Mouse (Mus musculus) gonadal fat pad, adult 2 months (tissue): ENCODE data around the gene Sult2b1. TPM values are rescaled to one million over a fixed set of nuclear protein-coding genes. Genes with fewer than 3 reads are reported as not detected.

Experiments used
- DNase-seq: peaks from one replicate; pipeline ENCODE4 v3.0.0-alpha.2; 2012; ENCODE audit warnings: low read depth
- polyA plus RNA-seq: library from polyadenylated mRNA; depleted of rRNA; stranded (reverse); fragments of >200 nt; gene quantifications from 2 replicates; pipeline ENCODE4 v1.2.3, GENCODE M21; 2012

The Sult2b1 gene
- polyA plus RNA-seq, 1 experiment, result 22.6 TPM

DNA sequence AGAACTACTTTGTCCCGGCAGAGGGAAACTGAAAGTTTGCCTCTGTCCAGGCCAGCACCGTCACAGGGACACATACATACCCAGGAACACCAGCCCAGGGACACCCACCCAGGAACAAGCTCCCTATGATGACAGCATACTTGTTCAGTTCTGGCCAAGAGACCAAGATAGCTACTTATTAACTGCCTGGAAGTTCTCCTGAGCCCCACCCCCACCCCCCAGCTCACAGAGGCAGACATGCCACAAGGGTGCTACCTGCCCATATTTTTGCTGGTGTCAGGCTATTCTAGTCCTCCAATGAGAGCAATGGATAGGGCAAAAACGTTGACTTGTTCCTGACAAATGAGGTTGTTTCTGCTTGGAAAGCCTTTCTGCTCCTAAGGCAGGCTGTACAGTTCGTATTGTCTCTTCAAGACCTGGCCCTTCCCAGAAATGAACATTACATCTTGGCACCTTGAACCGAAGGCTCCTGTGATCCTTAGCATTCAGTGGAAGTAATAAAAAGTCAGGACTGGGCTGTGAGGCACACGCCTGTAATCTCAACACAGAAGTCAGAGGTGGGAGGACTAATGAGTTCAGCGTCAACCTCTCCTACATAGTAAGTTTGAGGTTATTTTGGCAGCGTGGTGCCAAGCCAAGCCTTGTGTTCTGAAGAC lies 13.9 kb downstream of the Sult2b1 start:
- no peak for DNase-seq

DNA sequence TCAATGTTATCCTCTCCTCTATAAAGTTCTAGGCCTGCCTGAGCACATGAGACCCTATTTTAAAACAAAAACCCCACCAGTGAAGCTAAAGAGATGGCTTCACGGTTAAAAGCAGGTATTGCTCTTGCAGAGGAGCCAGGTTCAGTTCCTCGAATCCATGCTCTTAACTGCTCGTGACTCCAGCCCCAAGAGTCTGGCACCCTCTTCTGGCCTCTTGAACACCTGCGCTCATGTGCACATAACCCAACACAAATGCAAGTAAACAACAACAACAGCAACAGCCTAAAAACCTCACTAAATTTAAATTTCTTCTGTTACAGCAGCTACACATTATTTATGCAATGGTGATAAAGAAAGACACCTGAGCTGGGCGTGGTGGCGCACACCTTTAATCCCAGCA lies 17.0 kb downstream of the Sult2b1 start:
- DNase-seq, result no peak

DNA sequence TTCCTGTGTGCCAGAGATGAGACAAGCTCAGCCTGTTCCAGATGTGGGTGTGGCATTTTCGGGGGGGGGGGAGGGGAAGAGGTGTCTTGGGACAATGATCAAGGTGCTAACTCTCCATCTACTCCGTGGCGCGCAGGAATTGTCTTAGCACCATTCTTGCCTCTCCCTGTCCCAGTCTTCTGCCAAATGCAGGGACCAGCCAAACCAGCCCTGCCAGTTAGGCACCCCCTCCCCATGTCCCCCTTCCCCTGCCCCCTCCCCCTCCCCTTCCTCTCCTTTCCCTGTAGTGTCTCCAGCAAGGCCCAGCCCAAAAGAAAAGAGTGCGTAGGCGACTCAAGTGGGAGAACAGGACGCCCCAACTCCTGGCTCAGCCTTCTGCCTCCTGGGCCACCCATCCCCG lies 17.7 kb downstream of the Sult2b1 start:
- DNase-seq, result no peak

DNA sequence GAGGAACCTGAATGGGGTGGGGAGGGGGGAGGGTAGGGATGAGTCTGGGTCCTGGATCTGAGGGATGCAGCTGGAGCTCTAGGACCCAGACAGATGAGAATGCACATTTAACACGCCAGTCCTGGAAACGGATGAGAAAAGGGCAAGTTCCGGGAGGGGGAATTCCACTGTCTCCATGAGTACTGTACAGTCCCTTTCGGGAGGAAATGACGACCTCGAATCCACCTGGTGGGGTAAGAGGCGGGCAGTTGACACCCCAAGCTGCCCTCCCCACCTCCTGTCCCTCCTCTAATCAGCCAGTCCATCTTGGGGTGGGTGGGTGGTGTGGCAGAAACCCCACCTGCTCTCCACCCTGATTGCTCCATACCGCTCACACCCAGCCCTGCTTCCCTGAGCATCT lies 18.5 kb downstream of the Sult2b1 start:
- DNase-seq, result no peak

DNA sequence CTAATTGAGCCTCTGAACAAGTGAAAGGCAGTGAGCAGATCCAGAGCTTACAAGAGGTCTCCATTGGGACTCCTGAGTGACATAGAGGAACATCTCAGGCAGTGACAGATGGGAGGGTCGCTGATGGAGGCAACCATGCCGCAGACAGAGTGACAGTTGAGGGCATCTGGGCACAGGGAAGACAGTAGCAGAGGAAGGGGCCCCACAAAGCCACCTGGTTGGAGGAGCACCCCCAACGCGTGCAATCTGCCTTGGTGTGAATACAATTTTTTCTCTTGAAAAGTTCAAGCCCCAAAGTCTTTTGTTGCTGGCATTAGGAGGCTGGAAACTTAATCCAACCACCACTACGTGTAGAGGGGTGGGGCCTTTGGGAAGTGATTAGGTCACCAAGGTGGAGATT lies 24.3 kb downstream of the Sult2b1 start:
- DNase-seq, result no peak

DNA sequence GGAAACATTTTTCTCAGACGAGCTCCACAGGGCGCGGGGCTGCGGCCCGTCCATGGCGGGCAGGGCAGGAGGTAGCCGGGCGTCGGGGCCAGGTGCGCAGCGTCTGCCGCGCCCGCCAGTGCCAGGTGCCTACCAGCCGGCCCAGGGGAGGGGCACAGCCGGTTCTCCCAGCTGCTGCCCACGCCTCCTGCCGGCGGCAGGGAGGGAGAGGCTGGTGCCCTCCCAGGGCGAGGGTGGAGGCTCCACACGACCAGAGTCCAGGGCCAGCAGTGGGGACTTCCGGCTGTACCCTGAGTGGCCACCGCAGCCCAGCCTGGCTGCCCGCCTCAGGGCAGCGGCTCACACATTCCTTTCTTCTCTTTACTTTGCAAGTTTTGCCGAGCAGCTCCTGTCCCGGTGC lies 25.1 kb downstream of the Sult2b1 start:
- no peak for DNase-seq

DNA sequence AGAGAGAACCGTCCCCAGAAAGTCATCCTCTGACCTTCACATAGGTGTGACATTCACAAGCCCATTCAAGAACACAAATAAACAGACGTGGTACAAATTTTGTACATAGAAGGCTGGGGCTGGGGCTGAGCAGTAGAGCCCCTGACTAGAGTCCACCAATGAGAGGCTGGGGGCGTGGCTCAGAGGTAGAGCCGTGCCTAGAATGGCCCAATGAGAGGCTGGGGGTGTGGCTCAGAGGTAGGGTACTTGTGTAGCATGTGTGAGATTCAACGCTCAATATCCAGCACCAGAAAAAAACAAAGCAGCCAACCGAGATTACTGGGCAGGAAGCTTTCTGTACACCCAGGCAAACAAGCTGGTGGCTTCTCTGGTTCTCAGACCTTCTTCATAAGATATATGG lies 28.8 kb downstream of the Sult2b1 start:
- DNase-seq, result no peak

DNA sequence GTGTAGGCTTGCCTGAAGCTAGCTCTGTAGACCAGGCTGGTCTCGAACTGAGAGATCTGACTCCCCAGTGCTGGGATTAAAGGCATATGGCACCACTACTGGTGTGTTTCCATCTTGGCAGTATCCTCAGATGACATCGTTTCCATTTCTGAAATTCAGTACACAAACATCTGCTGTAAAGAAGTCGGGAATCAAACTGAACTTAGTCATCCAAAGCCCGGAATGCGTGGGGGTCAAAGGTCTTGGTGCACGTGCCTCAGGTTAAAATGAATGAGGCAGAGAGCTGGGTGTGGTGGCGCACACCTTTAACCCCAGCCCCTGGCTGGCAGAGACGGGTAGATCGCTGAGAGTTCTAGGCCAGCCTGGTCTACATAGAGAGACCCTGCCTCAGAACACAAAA lies 34.3 kb downstream of the Sult2b1 start:
- DNase-seq, result no peak

DNA sequence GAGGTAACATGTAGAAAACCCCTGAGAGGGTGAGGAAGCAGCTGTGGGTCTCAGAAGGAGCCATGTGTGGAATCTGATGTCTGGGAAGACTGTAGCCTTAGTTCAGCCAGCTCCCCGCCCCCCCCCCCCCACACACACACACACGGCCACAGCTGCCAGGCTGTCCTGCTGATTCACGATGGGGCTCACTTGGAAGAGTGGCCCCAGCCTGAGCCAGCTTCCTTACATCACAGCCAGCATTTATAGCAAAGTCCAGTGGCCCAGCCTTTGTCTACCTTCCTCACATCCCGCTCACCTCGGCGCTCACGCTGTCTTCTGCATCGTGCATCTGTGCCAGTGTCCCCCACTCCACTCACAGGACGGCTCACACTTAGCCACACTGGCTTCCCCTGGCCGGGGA lies 35.1 kb downstream of the Sult2b1 start:
- DNase-seq, result no peak

DNA sequence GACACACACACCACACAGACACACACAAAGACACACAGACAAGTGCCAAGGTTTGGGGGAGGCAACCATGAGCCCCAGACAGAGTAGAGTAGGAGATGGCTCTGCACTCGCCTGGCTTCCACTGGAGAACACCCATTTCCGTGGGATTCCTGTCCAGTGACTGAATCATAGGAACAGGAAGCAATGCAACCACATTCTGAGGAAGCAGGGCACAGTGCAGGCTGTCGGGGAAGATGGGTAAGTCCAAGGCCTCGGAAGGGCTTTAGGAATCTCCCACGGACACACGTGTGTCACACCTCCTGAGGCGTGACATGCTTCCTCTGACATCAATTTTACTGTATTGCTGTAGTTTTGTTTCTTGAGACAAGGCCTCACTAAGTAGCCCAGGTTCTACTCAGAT lies 36.4 kb downstream of the Sult2b1 start:
- DNase-seq, result no peak

DNA sequence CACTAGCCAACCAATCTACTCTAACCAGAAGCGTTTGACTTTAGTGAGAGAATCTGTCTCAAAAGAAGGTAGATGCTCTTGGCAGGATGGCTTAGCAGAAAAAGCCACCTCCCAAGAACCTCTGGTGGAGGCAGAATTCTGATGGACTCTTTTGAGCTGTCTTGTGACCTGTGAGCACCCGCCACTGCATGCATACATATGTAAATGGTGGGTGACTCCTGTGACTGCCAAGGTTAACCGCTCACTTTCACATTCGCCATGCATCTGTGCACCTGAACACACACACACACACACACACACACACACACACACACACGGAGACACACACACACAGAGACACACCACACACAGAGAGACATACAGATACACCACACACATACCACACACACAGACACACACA lies 37.0 kb downstream of the Sult2b1 start:
- no peak for DNase-seq

DNA sequence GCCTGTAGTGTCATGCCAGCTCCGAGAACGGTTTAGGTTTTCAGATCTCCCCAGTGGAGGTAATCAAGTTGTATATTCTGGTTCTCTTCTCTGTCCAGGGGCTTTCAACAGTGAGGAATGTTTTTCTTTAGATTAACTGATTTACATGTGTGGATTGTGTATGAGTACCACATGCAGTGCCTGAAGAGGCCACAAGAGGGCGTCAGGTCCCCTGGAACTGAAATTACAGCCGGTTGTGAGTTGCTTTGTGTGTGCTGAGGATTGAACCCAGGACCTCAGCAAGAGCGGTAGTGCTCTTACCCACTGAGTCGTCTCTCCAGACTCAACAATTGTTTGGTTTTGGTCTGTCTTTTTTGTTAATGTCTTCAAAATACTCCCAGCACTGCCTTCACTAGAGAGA lies 38.0 kb downstream of the Sult2b1 start:
- no peak for DNase-seq

DNA sequence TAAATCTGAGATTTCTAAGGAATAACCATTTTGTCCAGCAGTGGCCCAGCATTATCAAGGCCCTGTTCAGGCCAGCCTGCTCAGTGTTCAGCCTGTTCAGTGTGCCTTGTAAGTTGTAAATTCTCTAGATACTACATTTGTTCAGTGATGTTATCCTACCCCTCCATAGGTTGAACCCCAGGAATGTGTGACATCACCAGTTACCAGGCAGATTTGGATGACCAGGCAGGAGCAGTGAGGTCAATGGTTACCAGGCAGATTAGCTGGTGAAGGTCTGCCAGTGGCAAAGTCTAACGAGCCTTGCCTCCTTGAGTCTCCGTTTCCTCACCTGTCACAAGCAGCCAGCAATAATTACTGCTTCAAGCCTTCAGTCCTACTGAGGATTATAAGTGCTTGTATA lies 40.1 kb downstream of the Sult2b1 start:
- no peak for DNase-seq

DNA sequence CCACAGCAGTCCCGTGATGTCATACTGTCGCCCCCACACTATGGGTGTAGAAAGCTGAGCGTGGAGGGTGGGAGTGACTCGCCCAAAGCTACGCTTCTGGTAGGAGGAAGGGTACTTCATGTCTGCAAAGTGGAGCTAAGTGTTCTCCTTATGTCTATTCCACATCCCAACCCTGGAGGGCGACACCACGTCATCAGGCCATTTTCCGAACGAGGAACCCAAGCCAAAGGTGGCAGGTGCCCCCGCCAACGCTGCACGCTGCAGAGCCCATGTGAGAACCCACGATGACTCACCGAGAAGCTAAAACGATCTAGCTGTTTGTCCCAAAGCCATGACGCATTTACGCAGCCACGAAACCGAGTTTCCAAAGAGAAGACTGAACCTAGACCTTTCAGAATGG lies 42.1 kb downstream of the Sult2b1 start:
- DNase-seq, result no peak

DNA sequence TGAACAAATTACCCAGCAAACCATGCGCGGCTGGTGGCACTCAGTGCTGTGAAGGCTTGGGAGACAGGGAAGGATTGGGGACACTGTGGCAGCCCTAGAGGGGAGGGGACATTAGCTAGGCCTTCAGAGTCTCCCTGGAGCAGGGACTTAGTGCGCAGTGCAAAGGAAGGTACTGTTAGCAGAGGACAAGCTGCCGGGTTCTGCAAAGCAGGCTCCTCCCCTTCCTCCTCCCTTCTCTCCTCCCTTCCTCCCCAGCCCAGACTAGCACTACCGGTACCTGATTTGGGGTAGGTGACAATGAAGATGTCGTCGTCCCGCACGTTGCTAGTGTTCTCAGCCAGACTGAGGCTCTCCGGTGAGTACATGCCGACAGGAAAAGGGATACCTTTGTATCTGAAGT lies 42.7 kb downstream of the Sult2b1 start:
- no peak for DNase-seq

DNA sequence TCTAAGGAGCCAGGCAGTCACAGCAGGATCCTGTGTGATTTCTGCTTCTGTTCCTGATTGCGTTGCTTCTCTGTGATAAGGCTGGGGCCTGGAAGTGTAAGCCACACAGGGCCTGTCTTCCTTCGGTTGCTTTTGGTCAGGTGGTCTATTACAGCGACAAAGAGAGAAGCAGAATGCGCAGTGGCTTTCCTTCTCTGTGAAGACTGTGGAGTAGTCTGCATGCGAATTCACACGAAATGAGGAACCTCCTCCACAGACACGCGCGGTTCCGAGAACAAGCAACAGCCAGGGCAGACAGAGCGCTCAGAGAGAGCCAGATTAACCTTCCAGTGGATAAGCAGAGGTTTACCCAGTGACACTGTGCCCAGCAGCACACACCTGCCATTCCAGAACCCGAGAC lies 43.2 kb downstream of the Sult2b1 start:
- DNase-seq, result no peak

DNA sequence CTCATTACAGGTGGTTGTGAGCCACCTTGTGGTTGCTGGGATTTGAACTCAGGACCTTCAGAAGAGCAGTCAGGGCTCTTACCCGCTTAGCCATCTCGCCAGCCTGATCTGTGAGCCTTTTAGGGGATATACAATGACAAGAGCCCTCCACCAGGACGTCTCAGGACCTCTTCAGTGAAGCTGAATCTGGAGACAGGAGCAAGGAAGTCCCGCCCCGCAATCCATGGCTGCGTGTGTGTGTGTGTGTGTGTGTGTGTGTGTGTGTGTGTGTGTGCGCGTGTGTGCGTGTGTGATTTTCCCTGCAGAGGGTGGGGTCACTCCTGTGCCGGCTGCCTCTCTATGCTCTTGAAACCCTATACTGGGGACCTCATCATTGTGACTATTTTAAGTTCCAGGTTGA lies 44.6 kb downstream of the Sult2b1 start:
- no peak for DNase-seq

DNA sequence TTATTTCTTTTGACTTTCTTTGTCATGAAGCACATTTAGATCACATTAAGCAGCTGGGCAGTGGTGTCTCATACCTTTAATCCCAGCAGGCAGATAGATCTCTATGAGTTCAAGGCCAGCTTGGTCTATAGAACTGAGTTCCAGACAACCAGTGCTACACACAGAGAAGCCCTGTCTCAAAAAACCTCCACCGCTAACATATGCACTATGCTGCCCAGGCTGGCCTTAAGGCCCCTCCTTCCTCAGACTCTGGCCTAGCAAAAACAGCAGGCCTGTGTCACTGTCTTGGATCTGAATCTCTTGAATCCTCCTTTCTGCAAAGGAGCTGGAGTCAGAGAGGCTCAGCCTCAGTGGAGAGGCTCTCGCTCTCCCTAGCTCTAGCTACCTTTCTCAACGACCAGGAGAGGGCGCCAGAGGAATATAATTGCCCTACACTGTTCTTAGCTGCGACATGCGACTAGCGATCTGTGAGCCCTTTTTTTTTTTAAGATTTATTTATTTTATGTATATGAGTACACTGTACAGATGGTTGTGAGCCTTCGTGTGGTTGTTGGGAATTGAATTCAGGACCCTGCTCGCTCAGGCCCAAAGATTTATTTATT lies 45.2 kb downstream of the Sult2b1 start:
- no peak for DNase-seq

DNA sequence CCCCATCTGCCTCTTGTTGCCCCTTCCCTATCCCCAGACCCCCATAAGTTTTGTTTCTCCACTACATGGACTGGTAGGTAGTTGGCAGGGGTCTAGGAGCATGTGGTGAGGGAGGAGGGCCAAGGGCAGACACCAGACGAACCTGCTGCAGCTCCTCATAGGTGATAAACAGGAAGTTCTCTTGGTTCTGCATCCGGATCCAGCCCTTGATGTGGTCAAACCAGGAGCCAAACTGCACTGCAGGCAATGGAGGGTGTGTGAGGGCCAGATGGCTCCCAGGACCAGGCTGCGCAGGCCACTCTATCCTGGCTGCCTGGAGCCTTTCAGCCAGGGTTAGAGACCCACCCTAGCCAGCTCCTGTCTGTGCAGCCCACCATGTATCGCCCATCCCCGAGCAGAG lies 51.0 kb downstream of the Sult2b1 start:
- no peak for DNase-seq

DNA sequence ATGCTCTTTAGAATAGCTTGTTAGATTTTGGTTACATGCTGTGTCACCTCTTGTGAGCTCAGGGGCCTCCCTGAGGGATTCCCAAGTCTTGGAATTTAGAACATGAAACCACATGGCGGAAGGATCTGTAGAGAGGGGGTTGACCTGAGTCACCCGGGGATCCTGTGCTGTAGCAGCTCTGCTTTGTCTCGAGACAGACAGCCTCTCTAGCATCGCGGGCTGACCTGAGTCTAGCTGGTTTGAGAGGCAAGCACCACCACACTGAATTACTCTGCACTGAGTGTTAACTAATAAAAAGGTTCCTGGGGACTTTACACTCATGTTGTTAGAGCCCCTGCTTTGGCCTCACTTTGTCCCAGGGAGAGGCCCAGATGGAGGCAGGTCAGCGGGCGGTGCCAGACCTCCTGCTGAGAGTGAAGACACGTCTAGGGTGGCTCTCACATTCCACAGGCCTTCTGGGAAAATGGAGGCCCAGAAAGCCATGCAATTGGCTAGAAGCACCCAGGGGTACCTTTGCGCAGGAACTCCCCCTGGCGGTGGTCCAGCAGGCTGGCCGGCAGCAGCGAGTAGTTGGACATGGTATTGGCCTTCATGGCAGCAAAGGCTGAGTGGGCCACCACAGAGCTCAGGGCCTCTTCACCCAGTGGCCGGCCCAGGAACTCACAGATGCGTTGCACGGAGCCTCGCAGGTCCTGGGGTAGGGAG lies 53.6 kb downstream of the Sult2b1 start:
- DNase-seq, result no peak

DNA sequence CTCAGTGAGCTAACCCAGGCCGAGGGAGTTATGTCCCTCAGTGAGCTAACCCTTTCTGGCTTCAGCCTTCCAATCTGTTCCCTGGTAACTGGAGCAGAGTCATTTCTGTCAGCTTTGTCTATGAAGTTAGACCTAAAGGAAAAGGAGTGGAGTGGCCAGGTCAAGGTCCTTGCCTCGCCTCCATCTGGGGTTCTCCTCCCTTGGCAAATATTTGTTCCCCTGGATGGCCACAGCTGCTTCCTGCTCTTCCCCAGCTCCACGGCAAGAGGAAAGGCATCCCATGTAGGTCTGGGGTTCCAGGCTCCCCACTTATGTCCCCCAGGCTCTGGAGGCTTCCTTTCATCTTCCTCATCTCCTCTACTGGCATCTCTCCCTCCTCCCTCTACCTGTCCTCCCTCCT lies 56.8 kb downstream of the Sult2b1 start:
- no peak for DNase-seq

DNA sequence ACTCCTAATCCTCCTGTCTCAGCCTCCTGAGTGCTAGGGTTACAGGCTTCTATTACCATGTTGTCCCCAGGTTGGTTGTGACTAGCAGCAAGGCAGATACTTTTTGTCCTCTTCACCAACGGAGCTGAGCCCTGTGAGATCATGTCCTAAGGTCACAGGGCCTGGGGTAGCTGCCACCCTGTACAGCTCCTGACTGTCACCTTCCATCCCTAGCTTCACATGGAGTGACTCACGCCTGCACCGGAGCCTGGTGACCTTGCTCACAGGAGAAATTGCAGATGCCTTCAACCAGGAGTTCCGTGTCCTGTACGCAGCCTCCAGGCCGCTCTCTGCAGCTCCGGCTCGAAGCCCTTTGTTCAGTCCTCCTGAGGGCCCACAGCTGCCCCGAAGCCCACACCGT lies 58.0 kb downstream of the Sult2b1 start:
- DNase-seq, result no peak

DNA sequence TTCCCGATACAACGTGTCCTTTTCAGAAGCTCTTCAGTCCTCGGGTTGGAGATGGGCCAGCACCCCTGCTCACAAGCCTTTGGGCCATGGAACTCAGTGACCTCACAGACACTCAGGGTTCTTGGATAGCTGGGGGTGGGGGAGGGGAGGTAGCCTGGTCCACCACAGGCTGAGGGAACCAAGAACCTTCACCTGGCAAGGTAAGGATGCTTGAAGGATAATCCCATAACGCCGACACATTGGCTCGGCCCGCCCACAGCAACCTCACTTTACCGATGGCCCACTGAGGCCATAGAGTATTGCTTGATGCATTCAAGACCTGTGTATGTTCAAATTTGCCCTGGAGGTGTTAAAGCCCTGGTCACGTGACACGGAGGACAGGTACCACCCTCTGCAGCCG lies 58.8 kb downstream of the Sult2b1 start, which contains the start of gene Spaca4:
Gene Spaca4, minus strand, starts transcription at position 101 of the 400 bp plus-strand sequence.
- DNase-seq, result no peak
